Mouse (Mus musculus): ENCODE results near the gene Olfr1262. TPM values are rescaled to one million over a fixed set of nuclear protein-coding genes. Genes with fewer than 3 reads are reported as not detected.

Gene Olfr1262
- not detected in 2 replicates for polyA plus RNA-seq (2012; rRNA removed)

DNA sequence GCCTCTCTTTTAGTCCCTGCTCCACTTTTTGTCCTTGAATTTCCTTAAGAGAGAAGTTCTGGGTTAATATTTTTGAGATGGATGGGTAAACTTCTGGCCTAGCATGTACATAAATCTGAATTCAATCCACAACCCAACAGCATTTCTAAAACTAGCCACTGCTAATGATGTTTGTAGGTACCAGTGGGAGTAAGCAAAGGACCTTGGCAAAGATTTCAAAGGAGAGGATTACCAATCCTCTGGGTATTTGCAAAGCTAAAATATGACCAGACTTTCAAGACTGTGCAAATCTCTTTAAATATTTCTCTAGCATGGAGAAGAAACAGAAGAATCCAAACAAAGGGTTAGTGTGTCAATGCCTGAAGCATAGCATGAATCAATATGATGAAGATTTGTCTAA is at the start of gene Olfr1262:
Olfr1262 (plus strand) TSS at position 301 of the 400 bp plus-strand sequence.

DNA sequence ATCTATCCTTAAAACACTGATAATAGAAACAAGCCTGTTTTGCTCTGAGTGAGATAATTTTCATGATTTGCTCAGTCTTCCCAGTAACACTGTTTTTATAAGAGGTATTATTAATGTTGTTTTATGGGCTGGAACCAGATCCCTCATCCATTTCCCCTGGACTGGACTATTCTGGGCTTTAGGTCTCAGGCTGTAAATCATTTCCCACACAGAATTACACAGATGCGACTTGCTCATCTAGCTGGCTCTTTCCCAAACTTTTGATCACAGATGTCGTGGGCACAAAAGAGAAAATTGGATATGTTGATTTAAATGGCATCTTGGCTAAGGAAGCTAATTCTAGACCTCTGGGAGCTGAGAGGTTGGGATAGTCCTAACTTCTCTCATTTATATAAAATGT is 25.8 kb upstream of the Olfr1262 start, which contains the start of gene Olfr1260:
Olfr1260 (plus strand) TSS at position 157 of the 400 bp plus-strand sequence.

DNA sequence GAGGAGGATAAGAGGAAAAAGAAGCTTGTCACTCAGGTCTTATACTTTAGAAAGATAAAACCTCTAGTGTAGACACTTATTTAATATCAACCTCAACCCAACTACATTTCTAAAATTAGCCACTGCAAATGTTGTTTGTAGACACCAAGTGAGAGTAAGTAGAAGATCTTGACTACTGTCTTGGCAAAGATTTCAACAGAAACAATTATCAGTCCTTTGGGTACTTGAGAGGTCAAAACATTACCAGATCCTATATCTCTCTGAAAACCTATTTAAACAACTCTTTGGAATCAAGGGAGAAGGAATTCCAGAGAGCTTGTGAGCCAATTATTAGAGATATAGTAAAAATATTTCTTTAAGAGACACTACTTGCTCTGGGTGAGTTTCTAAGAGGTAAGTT is 9.0 kb upstream of the Olfr1262 start, which contains the start of gene Olfr1261:
Olfr1261 (plus strand) TSS at position 301 of the 400 bp plus-strand sequence.

DNA sequence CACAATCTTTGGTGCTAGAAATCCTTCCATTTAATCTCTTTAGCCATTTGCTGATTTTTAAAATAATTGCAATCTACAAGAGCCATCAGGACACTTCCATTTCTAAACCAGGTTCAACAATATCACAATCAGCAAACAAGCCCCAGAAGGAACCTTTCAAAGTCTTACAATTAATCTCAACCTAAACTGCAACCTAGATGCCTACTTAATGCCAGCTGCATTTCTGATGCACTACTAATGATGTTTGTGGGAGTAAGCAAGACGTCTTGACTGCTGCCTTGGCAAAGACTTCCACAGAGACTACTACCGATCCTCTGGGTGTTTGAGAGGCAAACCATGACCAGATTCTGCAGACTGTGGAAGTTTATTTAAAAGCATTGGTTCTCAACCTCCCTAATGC is 11.9 kb downstream of the Olfr1262 start, which contains the start of gene Olfr1263:
Olfr1263 (plus strand) TSS at position 301 of the 400 bp plus-strand sequence.

DNA sequence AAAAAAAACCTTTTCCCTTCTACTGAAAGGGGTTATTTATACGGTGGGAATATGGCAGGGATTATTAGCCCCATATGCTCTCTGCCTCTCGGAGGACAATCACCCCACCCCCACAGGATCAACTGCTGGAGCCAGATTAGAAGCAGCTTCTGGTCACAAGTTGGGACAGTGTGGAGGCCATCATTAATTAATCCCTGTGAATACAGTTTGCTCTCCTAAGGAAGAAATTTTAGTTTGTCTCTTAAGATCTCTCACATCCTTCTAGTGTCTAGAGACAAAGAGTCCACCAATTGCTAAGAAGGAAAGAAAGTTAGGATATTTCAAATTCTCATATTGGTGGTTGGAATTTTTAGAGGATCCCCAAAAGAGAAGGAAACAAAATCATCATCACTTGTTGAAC is 25.5 kb downstream of the Olfr1262 start, which contains the start of gene Olfr1264:
Olfr1264 (minus strand) TSS at position 101 of the 400 bp plus-strand sequence.

DNA sequence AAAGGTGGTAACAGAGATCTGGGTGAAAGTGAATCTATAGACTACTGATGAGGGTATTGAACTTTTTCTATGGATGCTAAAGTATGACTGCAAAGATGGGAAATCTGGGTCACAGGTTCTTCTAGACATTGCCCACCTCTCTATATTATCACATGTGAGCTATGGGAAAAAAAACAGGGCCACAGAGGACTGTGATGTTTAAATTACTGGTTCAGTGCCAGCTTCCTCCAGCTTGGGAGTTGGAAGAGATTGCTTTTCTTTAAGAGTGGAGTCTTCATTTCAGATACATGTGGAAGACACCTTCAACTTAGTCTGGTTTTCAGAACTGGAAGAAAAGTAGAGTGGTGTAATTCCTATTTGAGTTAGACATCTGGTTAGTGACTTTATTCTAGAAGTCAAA is 35.1 kb downstream of the Olfr1262 start, which contains the start of gene Olfr1265:
Olfr1265 (plus strand) TSS at position 301 of the 400 bp plus-strand sequence.

Other genes starting within 250 kb of the Olfr1262 start
- gene Olfr1253, start 243.1 kb upstream of the Olfr1262 start, polyA plus RNA-seq (2012; rRNA removed): not detected in 2 replicates
- not detected in 2 replicates for gene Olfr1254, start 206.5 kb upstream of the Olfr1262 start, polyA plus RNA-seq (2012; rRNA removed)
- not detected in 2 replicates for gene Olfr1255, start 188.1 kb upstream of the Olfr1262 start, polyA plus RNA-seq (2012; rRNA removed)
- gene Olfr1256, start 158.6 kb upstream of the Olfr1262 start, polyA plus RNA-seq (2012; rRNA removed): not detected in 2 replicates
- not detected in 2 replicates for gene Olfr48, start 151.9 kb upstream of the Olfr1262 start, polyA plus RNA-seq (2012; rRNA removed)
- not detected in 2 replicates for gene Olfr1257, start 121.7 kb upstream of the Olfr1262 start, polyA plus RNA-seq (2012; rRNA removed)
- gene Olfr1258, start 72.8 kb upstream of the Olfr1262 start, polyA plus RNA-seq (2012; rRNA removed): not detected in 2 replicates
- gene Olfr1259, start 51.5 kb upstream of the Olfr1262 start, polyA plus RNA-seq (2012; rRNA removed): 0.03 TPM in 1 of 2 replicates, not detected in the other
- gene Olfr1260, start 25.8 kb upstream of the Olfr1262 start, polyA plus RNA-seq (2012; rRNA removed): not detected in 2 replicates
- not detected in 2 replicates for gene Olfr1261, start 8.9 kb upstream of the Olfr1262 start, polyA plus RNA-seq (2012; rRNA removed)
- gene Olfr1263, start 12.0 kb downstream of the Olfr1262 start, polyA plus RNA-seq (2012; rRNA removed): not detected in 2 replicates
- not detected in 2 replicates for gene Olfr1264, start 25.4 kb downstream of the Olfr1262 start, polyA plus RNA-seq (2012; rRNA removed)
- not detected in 2 replicates for gene Olfr1265, start 35.2 kb downstream of the Olfr1262 start, polyA plus RNA-seq (2012; rRNA removed)
- not detected in 2 replicates for gene Olfr140, start 63.4 kb downstream of the Olfr1262 start, polyA plus RNA-seq (2012; rRNA removed)
- not detected in 2 replicates for gene Olfr1269, start 121.3 kb downstream of the Olfr1262 start, polyA plus RNA-seq (2012; rRNA removed)
- gene Olfr32, start 142.2 kb downstream of the Olfr1262 start, polyA plus RNA-seq (2012; rRNA removed): not detected in 2 replicates
- not detected in 2 replicates for gene Olfr1270, start 152.9 kb downstream of the Olfr1262 start, polyA plus RNA-seq (2012; rRNA removed)
- not detected in 2 replicates for gene Olfr1506, start 224.3 kb downstream of the Olfr1262 start, polyA plus RNA-seq (2012; rRNA removed)